Mouse (Mus musculus) CD4-positive naive resting alpha-beta T cell, adult 76 days (primary cell): ENCODE measurements around the gene 4930433I11Rik. TPM values are rescaled to one million over a fixed set of nuclear protein-coding genes. Genes with fewer than 3 reads are reported as not detected.

ENCODE experiments used
- total RNA-seq: library from RNA; stranded (reverse); gene quantifications from one replicate; pipeline ENCODE4 v1.2.4, GENCODE M21; 2023

Gene 4930433I11Rik
- not detected for total RNA-seq

GRCm38 (mm10) chr7:40987243-40987642 is at the start of gene 4930433I11Rik:
4930433I11Rik (plus strand) TSS chr7:40987543.

GRCm38 (mm10) chr7:41032419-41032818 is 45.1 kb downstream of the 4930433I11Rik start, which contains the start of gene Gm4884:
Gm4884 (plus strand) TSS chr7:41032719.

Other genes with a start within 250 kb of the 4930433I11Rik start
- not detected for gene Vstm2b, start 89.2 kb upstream of the 4930433I11Rik start, total RNA-seq
- gene Gm4884, start 45.2 kb downstream of the 4930433I11Rik start, total RNA-seq, result not detected
- gene Gm5592, start 166.3 kb downstream of the 4930433I11Rik start, total RNA-seq, result not detected